Mouse (Mus musculus): ENCODE data around the gene Prl8a9. TPM values are rescaled to one million over a fixed set of nuclear protein-coding genes. Genes with fewer than 3 reads are reported as not detected.

Gene Prl8a9
- not detected in 2 replicates for polyA plus RNA-seq (2016; fragmentation: Nextera tagmentation; extraction: Ambion mirVana)

DNA sequence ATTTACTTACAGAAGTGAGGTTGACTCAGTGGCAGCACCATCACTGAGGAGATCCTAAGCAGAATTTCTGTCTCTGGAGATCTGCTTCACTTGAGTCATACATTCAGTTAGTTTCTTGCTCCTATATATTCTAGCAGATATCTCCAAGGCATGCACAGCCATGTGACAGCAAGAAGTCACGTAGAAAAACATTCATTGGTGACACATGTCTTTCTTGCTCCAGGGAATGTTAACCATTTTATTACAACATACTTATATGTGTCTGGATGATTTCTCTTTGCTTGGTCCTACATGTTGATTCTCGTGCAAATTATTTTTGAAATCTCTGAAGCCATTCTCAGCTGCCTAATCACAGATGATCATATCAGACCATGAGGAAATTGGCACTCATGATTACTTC, at the start of gene Prl8a9:
Gene Prl8a9 (minus strand): TSS at position 101 of the 400 bp plus-strand sequence.
- Histone ChIP-seq H3K9me3 (replicated peaks) (no peaks in the 10 kb centered on the region), H3K36me3 (no peaks in the 10 kb centered on the region), H3K27me3 (replicated peaks) (no peaks in the 10 kb centered on the region), H3K27ac (ENCODE audit: poor library complexity, severe bottlenecking) (no peak within 1 kb of the TSS), H3K4me3 (no peak within 1 kb of the TSS), H3K4me1 (replicated peaks) (no peaks in the 10 kb centered on the region), H3K4me2 (no peak within 1 kb of the TSS), H3K9ac (no peak within 1 kb of the TSS)
- 70% methylated on average over 2 of the region's 2 CpGs for WGBS
- no peak for ATAC-seq (ENCODE audit: insufficient number of reproducible peaks, low FRiP score)

DNA sequence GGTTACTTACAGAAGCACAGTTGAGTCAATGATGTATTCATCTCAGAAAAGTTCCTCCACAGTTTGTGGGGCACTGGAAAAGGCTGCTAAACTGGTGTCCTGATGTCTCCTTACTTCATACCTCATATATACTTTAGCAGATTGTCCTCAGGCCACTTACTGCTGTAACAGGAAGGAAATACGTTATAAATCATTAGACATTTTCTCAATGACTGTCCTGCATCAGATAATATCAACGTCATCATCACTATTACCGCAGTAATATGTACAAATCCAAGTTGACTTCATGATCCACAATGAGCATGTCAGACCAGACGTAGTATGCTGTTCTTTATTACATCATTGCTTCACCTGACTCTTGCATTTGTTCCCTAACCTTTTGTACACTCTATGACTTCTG, 46.1 kb upstream of the Prl8a9 start, which contains the start of gene Prl7b1:
Gene Prl7b1 (minus strand): TSS at position 101 of the 400 bp plus-strand sequence.
- H3K27me3 ChIP-seq (replicated peaks), result no peaks in the 10 kb centered on the region
- H3K9ac ChIP-seq, result no peak within 1 kb of the TSS
- H3K4me3 ChIP-seq, result no peak within 1 kb of the TSS
- H3K4me1 ChIP-seq (replicated peaks), result no peaks in the 10 kb centered on the region
- no peaks in the 10 kb centered on the region for H3K36me3 ChIP-seq
- H3K27ac ChIP-seq (ENCODE audit: poor library complexity, severe bottlenecking), result no peak within 1 kb of the TSS
- no peak for ATAC-seq (ENCODE audit: insufficient number of reproducible peaks, low FRiP score)
- no peak within 1 kb of the TSS for H3K4me2 ChIP-seq
- no peaks in the 10 kb centered on the region for H3K9me3 ChIP-seq (replicated peaks)
- WGBS, result 66% methylated on average over 4 of the region's 4 CpGs

DNA sequence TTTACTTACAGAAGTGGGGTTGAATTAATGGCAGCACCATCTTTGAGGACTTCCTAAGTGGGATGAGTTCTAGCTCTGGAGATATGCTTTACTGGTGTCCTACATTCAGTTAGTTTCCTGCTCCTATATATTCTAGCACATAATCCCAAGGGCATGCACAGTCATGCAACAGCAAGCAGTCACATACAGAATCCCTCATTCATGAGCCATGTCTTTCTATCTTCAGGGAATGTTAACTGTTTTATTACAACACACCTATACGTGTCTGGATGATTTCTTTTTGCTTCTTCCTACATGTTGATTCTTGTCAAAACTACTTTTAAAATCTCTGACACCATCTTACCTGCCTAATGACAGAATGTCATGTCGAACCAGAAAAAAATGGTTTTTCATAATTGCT, 17.7 kb upstream of the Prl8a9 start, which contains the start of gene Prl8a1:
Gene Prl8a1 (minus strand): TSS at position 101 of the 400 bp plus-strand sequence.
- H3K9ac ChIP-seq, result no peak within 1 kb of the TSS
- 63% methylated on average over 2 of the region's 2 CpGs for WGBS
- H3K4me1 ChIP-seq (replicated peaks), result no peaks in the 10 kb centered on the region
- no peaks in the 10 kb centered on the region for H3K27me3 ChIP-seq (replicated peaks)
- no peak within 1 kb of the TSS for H3K27ac ChIP-seq (ENCODE audit: poor library complexity, severe bottlenecking)
- H3K4me3 ChIP-seq, result no peak within 1 kb of the TSS
- H3K4me2 ChIP-seq, result no peak within 1 kb of the TSS
- H3K36me3 ChIP-seq, result no peaks in the 10 kb centered on the region
- no peaks in the 10 kb centered on the region for H3K9me3 ChIP-seq (replicated peaks)
- ATAC-seq (ENCODE audit: insufficient number of reproducible peaks, low FRiP score), result no peak

GRCm38 (mm10) chr13:27553336-27553735, 11.1 kb downstream of the Prl8a9 start:
- Histone ChIP-seq H3K9me3 (replicated peaks) (no peaks in the 10 kb centered on the region), H3K27ac (ENCODE audit: poor library complexity, severe bottlenecking) (no peak overlapping the region), H3K4me1 (replicated peaks) (no peaks in the 10 kb centered on the region), H3K4me2 (no peak overlapping the region), H3K27me3 (replicated peaks) (no peaks in the 10 kb centered on the region), H3K4me3 (no peak overlapping the region), H3K9ac (no peak overlapping the region), H3K36me3 (no peaks in the 10 kb centered on the region)
- no peak for ATAC-seq (ENCODE audit: insufficient number of reproducible peaks, low FRiP score)

GRCm38 (mm10) chr13:27523156-27523555, 41.2 kb downstream of the Prl8a9 start:
- ATAC-seq (ENCODE audit: insufficient number of reproducible peaks, low FRiP score), result no peak
- Histone ChIP-seq H3K27me3 (replicated peaks) (no peaks in the 10 kb centered on the region), H3K4me3 (no peak overlapping the region), H3K27ac (ENCODE audit: poor library complexity, severe bottlenecking) (no peak overlapping the region), H3K4me2 (no peak overlapping the region), H3K9ac (no peak overlapping the region), H3K36me3 (no peaks in the 10 kb centered on the region), H3K9me3 (replicated peaks) (no peaks in the 10 kb centered on the region), H3K4me1 (replicated peaks) (no peaks in the 10 kb centered on the region)
- 74% methylated on average over 4 of the region's 4 CpGs for WGBS

- Histone ChIP-seq H3K9ac (no peak within 1 kb of the TSS), H3K4me2 (no peak within 1 kb of the TSS), H3K4me1 (replicated peaks) (no peaks in the 10 kb centered on the region), H3K27me3 (replicated peaks) (no peaks in the 10 kb centered on the region), H3K9me3 (replicated peaks) (no peaks in the 10 kb centered on the region), H3K27ac (ENCODE audit: poor library complexity, severe bottlenecking) (no peak within 1 kb of the TSS), H3K36me3 (no peaks in the 10 kb centered on the region), H3K4me3 (no peak within 1 kb of the TSS)
- ATAC-seq (ENCODE audit: insufficient number of reproducible peaks, low FRiP score), result no peak
- 76% methylated on average over 4 of the region's 4 CpGs for WGBS
Measured at GRCm38 (mm10) chr13:27513117-27513516, 51.3 kb downstream of the Prl8a9 start, which contains the start of gene Prl8a8. Prl8a8 (minus strand) TSS chr13:27513217.

Other genes with a start within 250 kb of the Prl8a9 start
- 0.63 TPM in 1 of 2 replicates, not detected in the other for gene Prl8a2, start 218.9 kb downstream of the Prl8a9 start, polyA plus RNA-seq (2016; fragmentation: Nextera tagmentation; extraction: Ambion mirVana)
- not detected in 2 replicates for gene Prl2b1, start 173.8 kb downstream of the Prl8a9 start, polyA plus RNA-seq (2016; fragmentation: Nextera tagmentation; extraction: Ambion mirVana)
- not detected in 2 replicates for gene Prl8a6, start 125.9 kb downstream of the Prl8a9 start, polyA plus RNA-seq (2016; fragmentation: Nextera tagmentation; extraction: Ambion mirVana)
- not detected in 2 replicates for gene Prl8a8, start 51.4 kb downstream of the Prl8a9 start, polyA plus RNA-seq (2016; fragmentation: Nextera tagmentation; extraction: Ambion mirVana)
- gene Prl8a1, start 17.6 kb upstream of the Prl8a9 start, polyA plus RNA-seq (2016; fragmentation: Nextera tagmentation; extraction: Ambion mirVana), result not detected in 2 replicates
- not detected in 2 replicates for gene Prl7b1, start 46.0 kb upstream of the Prl8a9 start, polyA plus RNA-seq (2016; fragmentation: Nextera tagmentation; extraction: Ambion mirVana)
- gene Prl7a1, start 77.9 kb upstream of the Prl8a9 start, polyA plus RNA-seq (2016; fragmentation: Nextera tagmentation; extraction: Ambion mirVana), result not detected in 2 replicates
- not detected in 2 replicates for gene Prl7a2, start 103.4 kb upstream of the Prl8a9 start, polyA plus RNA-seq (2016; fragmentation: Nextera tagmentation; extraction: Ambion mirVana)
- not detected in 2 replicates for gene Prl7d1, start 152.1 kb upstream of the Prl8a9 start, polyA plus RNA-seq (2016; fragmentation: Nextera tagmentation; extraction: Ambion mirVana)
- not detected in 2 replicates for gene Prl7c1, start 216.2 kb upstream of the Prl8a9 start, polyA plus RNA-seq (2016; fragmentation: Nextera tagmentation; extraction: Ambion mirVana)
- not detected in 2 replicates for gene Prl2a1, start 237.0 kb upstream of the Prl8a9 start, polyA plus RNA-seq (2016; fragmentation: Nextera tagmentation; extraction: Ambion mirVana)